Mouse (Mus musculus) G1E (cell line): ENCODE results near the gene Hes5. TPM values are rescaled to one million over a fixed set of nuclear protein-coding genes. Genes with fewer than 3 reads are reported as not detected.
A peak's percentile ranks its signal among the peaks of the same experiment; 100 is the strongest.

Experiments used
- ATAC-seq: 2 replicates; pipeline ENCODE4 v1.8.0; 2016; ENCODE audit warnings: mild to moderate bottlenecking; ENCODE audit not compliant: insufficient number of reproducible peaks, poor library complexity, low FRiP score, severe bottlenecking; ENCODE audit errors: extremely low read depth
- DNase-seq: peaks from one replicate; pipeline ENCODE4 v3.0.0; 2012; ENCODE audit warnings: low spot score
- H3K27me3 ChIP-seq: 2 replicates; pipeline ENCODE4 v1.6.1; 2012; ENCODE audit warnings: mild to moderate bottlenecking, low read length, inconsistent platforms; ENCODE audit not compliant: insufficient read depth
- H3K36me3 ChIP-seq: replicated peaks from 2 replicates; pipeline ENCODE3; 2012; ENCODE audit warnings: mild to moderate bottlenecking, inconsistent platforms
- H3K4me1 ChIP-seq: 2 replicates; pipeline ENCODE4 v1.6.1; 2012; ENCODE audit warnings: low read depth, low read length, inconsistent platforms, mixed read lengths; ENCODE audit not compliant: insufficient read depth
- H3K4me3 ChIP-seq: 2 replicates; pipeline ENCODE4 v1.5.1; 2012; ENCODE audit warnings: low read depth, mild to moderate bottlenecking, inconsistent platforms, low read length, moderate library complexity, mixed read lengths
- H3K9me3 ChIP-seq: replicated peaks from 2 replicates; pipeline ENCODE4 v1.6.1; 2012; ENCODE audit warnings: inconsistent platforms
- CTCF ChIP-seq: IDR thresholded peaks from 2 replicates; pipeline ENCODE4 v1.5.1; 2012; ENCODE audit warnings: low read depth, low read length, inconsistent platforms, mixed read lengths
- GATA1 ChIP-seq: IDR thresholded peaks from 2 replicates; pipeline ENCODE4 v1.6.1; 2012; ENCODE audit warnings: borderline replicate concordance, low read length, inconsistent platforms, mixed read lengths
- GATA2 ChIP-seq: IDR thresholded peaks from 2 replicates; pipeline ENCODE4 v1.6.1; 2012; ENCODE audit warnings: low read depth, low read length, inconsistent platforms, borderline replicate concordance
- POLR2AphosphoS5 ChIP-seq: IDR thresholded peaks from 2 replicates; pipeline ENCODE4 v1.6.1; 2012; ENCODE audit warnings: low read depth, low read length, inconsistent platforms; ENCODE audit not compliant: insufficient replicate concordance
- TAL1 ChIP-seq: conservative IDR thresholded peaks from 2 replicates; pipeline ENCODE4 v1.6.1; 2012; ENCODE audit warnings: low read depth, low read length, inconsistent platforms, mixed read lengths
- polyA plus RNA-seq: library from polyadenylated mRNA; stranded (reverse); fragments of >175 nt; gene quantifications from 2 replicates; pipeline ENCODE4 v1.2.3, GENCODE M21; 2012
- total RNA-seq, 2 experiments: library from RNA; stranded (forward) in 1 of 2; stranded (reverse) in 1 of 2; fragments of 200-1000 nt in 1 of 2; fragments of >200 nt in 1 of 2; fragmentation: Nextera tagmentation in 1 of 2; gene quantifications; 2 replicates each; pipeline ENCODE4 v1.2.3; 2014 to 2017

Gene Hes5
- total and polyA plus RNA-seq, 3 experiments = not detected

DNA sequence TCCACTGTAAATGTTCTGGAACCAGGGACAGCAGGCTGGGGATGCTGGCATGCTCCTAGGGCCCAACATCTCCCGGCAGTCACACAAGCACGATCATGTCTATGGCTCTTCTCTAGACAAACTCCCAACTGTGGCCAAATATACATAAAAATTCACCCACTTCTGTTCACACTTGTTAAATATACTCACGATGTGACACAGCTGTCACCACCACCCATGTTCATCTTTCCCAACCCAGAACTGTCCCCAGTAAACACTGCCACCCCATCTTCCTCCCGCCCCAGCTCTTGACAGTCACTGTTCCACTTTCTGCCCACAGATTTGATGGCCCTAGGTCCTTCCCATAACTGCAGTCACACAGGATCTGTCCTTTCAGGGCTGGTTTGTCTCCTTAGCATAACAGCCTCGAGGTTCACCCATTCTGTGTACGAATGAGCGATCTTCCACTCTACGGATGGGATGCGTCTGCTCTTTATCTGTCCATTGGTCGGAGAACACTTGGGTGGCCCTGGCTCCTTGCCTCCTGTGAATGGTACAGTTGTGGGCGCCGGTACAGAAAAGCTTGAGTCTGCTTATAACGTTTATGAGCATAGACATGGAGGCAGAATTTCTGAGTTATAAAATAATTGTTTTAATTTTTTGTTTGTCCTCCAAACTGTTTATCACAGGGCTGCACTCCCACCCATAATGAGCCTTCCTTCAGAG lies 3.3 kb upstream of the Hes5 start:
- no peak for ATAC-seq
- no peak for DNase-seq
- H3K4me1 ChIP-seq = peaks cover 44% of the 10 kb centered on the region

DNA sequence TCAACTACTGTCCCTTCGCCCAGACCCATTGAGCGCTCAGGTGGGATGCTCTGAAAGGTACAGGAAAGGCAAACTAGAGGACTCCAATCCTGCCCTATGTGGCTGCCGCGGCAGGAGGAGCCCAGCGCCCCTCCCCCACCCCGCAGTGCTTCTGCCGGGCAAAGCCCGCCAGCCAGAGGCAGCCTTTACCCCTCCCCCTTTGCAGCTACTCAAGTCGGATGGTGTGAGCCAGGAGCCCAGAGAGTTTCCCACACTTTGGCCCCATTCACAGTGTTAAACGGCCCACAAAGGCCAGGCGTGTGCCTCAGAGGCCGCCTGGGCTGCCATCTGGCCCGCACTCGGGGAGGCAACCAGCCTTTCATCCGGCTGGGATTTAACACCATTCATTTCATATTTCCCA lies 2.6 kb upstream of the Hes5 start:
- ATAC-seq = peak; percentile 52
- peaks cover 23% of the 10 kb centered on the region for H3K9me3 ChIP-seq
- H3K4me1 ChIP-seq = peaks cover 44% of the 10 kb centered on the region
- H3K36me3 ChIP-seq = no peaks in the 10 kb centered on the region
- peak; percentile 60 for DNase-seq
- no peak for TF ChIP-seq GATA1
- no peak for TF ChIP-seq CTCF
- no peak for TF ChIP-seq POLR2AphosphoS5
- peaks cover 68% of the 10 kb centered on the region for H3K27me3 ChIP-seq
- H3K4me3 ChIP-seq = peak overlapping the region; percentile 48; the same call in 1 of the 2 replicates

More for the DNA sequence above, 3.3 kb upstream of the Hes5 start:
- Histone ChIP-seq H3K4me3 (no peak overlapping the region), H3K9me3 (peaks cover 23% of the 10 kb centered on the region), H3K36me3 (no peaks in the 10 kb centered on the region), H3K27me3 (peaks cover 75% of the 10 kb centered on the region)
- TF ChIP-seq TAL1 (no peak), CTCF (no peak)

DNA sequence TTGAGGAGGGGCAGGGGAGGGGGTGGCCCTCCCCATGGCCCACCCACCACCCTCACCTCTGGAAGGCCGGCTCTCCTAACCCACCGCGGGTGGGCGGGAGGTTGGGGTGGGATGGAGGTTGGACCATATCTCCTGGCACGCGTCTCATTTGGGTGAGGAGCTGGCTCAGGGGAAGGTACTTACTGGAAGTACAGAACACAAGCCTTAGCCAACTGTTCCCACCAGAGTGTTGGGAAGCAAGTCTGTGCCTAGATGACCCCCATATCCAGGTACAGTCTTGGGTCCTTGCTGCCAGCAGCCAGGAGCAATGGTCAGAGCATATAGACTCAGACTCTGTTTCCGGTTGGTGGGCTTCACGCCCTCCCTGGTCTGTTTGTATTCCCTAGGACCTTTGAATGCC lies 2.1 kb upstream of the Hes5 start:
- H3K36me3 ChIP-seq = no peaks in the 10 kb centered on the region
- peaks cover 23% of the 10 kb centered on the region for H3K9me3 ChIP-seq
- DNase-seq (no peak), ATAC-seq (no peak)
- H3K27me3 ChIP-seq = peaks cover 63% of the 10 kb centered on the region
- TF ChIP-seq POLR2AphosphoS5 (no peak), GATA2 (no peak), GATA1 (no peak), TAL1 (no peak), CTCF (no peak)
- peaks cover 44% of the 10 kb centered on the region for H3K4me1 ChIP-seq
- H3K4me3 ChIP-seq = no peak overlapping the region

DNA sequence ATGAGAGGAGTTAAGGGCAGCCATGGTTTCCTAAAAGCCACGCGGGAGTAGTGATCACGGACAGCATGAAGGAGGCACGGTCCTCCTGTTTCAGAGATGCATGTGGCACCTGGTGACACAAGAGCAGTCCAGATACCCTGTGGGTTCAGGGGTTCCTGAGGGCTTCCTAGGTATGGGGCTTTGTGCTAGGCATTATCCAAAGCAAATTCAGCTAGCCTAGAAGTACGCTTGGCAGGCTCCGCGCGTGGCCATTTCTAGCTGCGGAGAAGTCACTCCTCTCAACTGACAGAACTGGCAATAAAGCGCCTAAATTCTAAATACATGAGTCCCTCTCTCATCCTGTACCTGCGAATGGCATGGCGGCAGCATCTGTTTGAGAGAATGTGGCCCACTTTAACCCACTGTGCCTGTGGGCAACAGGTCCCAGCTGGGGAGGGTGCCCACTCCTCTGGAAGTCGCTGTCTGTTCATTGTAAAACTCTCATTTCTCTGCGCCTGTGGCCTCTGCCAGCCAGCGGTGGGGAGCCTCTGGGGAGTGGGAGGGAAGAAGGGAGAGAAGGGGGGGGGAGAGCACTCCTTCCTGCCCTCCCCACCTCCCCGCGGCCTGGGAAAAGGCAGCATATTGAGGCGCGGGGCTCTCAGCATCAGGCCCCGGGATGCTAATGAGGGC lies 568 bp upstream of the Hes5 start:
- peaks cover 2% of the 10 kb centered on the region for H3K36me3 ChIP-seq
- H3K27me3 ChIP-seq = peaks cover 48% of the 10 kb centered on the region
- peaks cover 23% of the 10 kb centered on the region for H3K9me3 ChIP-seq
- peaks cover 43% of the 10 kb centered on the region for H3K4me1 ChIP-seq
- no peak overlapping the region for H3K4me3 ChIP-seq
- no peak for DNase-seq
- TF ChIP-seq GATA1 (no peak), POLR2AphosphoS5 (no peak), GATA2 (no peak), CTCF (no peak), TAL1 (no peak)
- no peak for ATAC-seq

DNA sequence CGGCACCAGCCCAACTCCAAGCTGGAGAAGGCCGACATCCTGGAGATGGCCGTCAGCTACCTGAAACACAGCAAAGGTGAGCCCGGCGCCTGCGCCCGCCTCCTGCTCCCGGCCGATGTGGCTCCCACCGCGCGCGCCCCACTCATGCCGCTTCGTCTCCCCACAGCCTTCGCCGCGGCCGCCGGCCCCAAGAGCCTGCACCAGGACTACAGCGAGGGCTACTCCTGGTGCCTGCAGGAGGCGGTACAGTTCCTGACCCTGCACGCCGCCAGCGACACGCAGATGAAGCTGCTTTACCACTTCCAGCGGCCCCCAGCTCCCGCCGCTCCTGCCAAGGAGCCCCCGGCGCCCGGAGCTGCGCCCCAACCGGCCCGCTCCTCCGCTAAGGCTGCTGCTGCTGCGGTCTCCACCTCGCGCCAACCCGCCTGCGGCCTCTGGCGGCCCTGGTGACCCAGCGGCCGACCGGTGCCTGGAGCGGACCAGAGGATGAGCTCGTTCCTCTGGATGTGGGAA lies 559 bp downstream of the Hes5 start:
- Histone ChIP-seq H3K36me3 (peaks cover 13% of the 10 kb centered on the region), H3K9me3 (peaks cover 23% of the 10 kb centered on the region), H3K4me1 (peaks cover 54% of the 10 kb centered on the region), H3K27me3 (peaks cover 43% of the 10 kb centered on the region), H3K4me3 (peak overlapping the region; percentile 13; the same call in 1 of the 2 replicates)
- no peak for ATAC-seq
- TF ChIP-seq GATA1 (no peak), GATA2 (no peak), CTCF (no peak), POLR2AphosphoS5 (no peak), TAL1 (no peak)
- DNase-seq = no peak

DNA sequence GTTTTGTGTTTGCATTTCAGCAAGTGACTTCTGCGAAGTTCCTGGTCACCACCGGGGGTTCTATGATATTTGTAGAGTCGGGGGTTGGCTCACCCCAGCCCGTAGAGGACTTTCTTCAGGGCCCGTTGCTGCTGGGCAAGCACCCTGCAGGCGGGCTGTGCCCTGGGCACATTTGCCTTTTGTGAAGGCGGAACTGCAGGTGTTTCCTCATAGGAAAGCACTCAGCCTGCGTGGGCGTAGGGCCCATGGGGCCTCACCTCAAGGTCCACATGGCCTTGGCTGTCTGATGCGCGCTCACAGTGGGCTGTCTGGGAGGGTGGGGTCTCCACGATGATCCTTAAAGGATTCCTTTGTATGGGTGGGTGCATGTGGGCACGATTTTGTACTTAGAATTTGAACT lies 1.2 kb downstream of the Hes5 start:
- no peak for DNase-seq
- H3K4me3 ChIP-seq = no peak overlapping the region
- no peak for ATAC-seq
- peaks cover 23% of the 10 kb centered on the region for H3K9me3 ChIP-seq
- TF ChIP-seq GATA1 (no peak), CTCF (no peak), TAL1 (no peak), GATA2 (no peak), POLR2AphosphoS5 (no peak)
- peaks cover 38% of the 10 kb centered on the region for H3K27me3 ChIP-seq
- H3K4me1 ChIP-seq = peaks cover 57% of the 10 kb centered on the region
- H3K36me3 ChIP-seq = peaks cover 19% of the 10 kb centered on the region
